In the genomic region with DNA sequence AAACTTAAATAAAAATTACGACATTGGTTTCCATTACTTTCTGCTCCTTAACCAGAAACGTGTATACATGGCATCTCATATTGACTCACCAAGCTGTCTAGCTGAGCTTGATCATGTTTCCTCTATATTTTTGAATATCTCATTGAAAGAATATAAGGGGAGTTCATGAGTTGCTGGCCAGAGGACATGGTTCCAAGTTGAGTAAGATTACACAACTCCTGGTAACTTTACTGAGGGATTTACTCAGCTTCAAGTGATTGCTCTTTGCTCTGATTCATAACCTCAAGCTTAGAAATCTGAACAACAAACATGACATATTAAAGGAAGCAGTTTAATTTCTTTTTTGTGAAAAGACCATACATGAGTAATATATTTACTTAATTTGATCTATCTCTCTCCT, we compare ENCODE assay signal across 31 mouse cellular contexts. TPM values are rescaled to one million over a fixed set of nuclear protein-coding genes. Genes with fewer than 3 reads are reported as not detected.
"Had no signal": no experiment of that assay in that cellular context is flagged by ENCODE, and none has a peak within 500 bp of the region (broad histone marks: within the 10 kb centered on the region; RNA-seq: fewer than 3 reads in every experiment).

No protein-coding gene starts in this region.

- H3K9me3 ChIP-seq: liver, embryonic 13.5 days; neural tube, embryonic 12.5 days; neural tube, embryonic 15.5 days; stomach, embryonic 15.5 days had no signal

- H3K36me3 ChIP-seq: liver, embryonic 13.5 days; neural tube, embryonic 12.5 days; neural tube, embryonic 15.5 days; stomach, embryonic 15.5 days had no signal

- H3K4me3 ChIP-seq: layer of hippocampus, adult 2 months; liver, embryonic 13.5 days; neural tube, embryonic 12.5 days; neural tube, embryonic 15.5 days; stomach, embryonic 15.5 days had no signal

- H3K4me1 ChIP-seq: liver, embryonic 13.5 days; neural tube, embryonic 12.5 days; neural tube, embryonic 15.5 days; stomach, embryonic 15.5 days had no signal

- H3K27ac ChIP-seq: kidney, postnatal 0 days; layer of hippocampus, adult 2 months; liver, embryonic 13.5 days; neural tube, embryonic 12.5 days; neural tube, embryonic 15.5 days; stomach, embryonic 15.5 days had no signal

- H3K4me2 ChIP-seq: liver, embryonic 13.5 days; midbrain, embryonic 11.5 days; neural tube, embryonic 12.5 days; neural tube, embryonic 15.5 days; stomach, embryonic 15.5 days had no signal

- H3K27me3 ChIP-seq: liver, embryonic 13.5 days; neural tube, embryonic 12.5 days; neural tube, embryonic 15.5 days; stomach, embryonic 15.5 days had no signal

- DNase-seq: kidney, adult 9 months; kidney, postnatal 25 days; layer of hippocampus, adult 9-11 months; liver, embryonic 13.5 days; lung, adult 2 months; lung, postnatal 14 days; lung, postnatal 4 days; midbrain, embryonic 14.5 days; right cerebral cortex, adult 18-20 months; right cerebral cortex, postnatal 14 days; right cerebral cortex, postnatal 4 days; thymus, postnatal 25 days had no signal

- H3K9ac ChIP-seq: liver, embryonic 13.5 days; neural tube, embryonic 12.5 days; neural tube, embryonic 15.5 days; stomach, embryonic 15.5 days had no signal

RNA-seq across cellular contexts. Expression of gene Il13ra2, which starts 6.4 kb away (rescaled TPM):
- total RNA-seq: megakaryocyte progenitor cell, adult 5-6 weeks; megakaryocyte-erythroid progenitor cell, adult 5-6 weeks had no signal
- polyA plus RNA-seq: large intestine, adult 2 months; limb, embryonic 11.5 days; liver, embryonic 13.5 days; liver, embryonic 16.5 days; lung, adult 2 months; lung, embryonic 16.5 days; midbrain, embryonic 14.5 days had no signal

RNA-seq across cellular contexts. Expression of gene Vmn1r239-ps, which starts 18.1 kb away (rescaled TPM):
- total RNA-seq: layer of hippocampus, adult 2 months; layer of hippocampus, postnatal 25 days; left cerebral cortex, adult 18-20 months; left cerebral cortex, postnatal 36 days; liver, adult 2 months; megakaryocyte progenitor cell, adult 5-6 weeks; megakaryocyte-erythroid progenitor cell, adult 5-6 weeks; midbrain, postnatal 0 days had no signal
- polyA plus RNA-seq: kidney, postnatal 0 days; large intestine, adult 2 months; limb, embryonic 11.5 days; limb, embryonic 14.5 days; liver, adult 2 months; liver, embryonic 13.5 days; liver, embryonic 16.5 days; lung, adult 2 months; lung, embryonic 16.5 days; midbrain, embryonic 11.5 days; midbrain, embryonic 14.5 days; midbrain, postnatal 0 days; neural tube, embryonic 12.5 days; neural tube, embryonic 15.5 days; stomach, embryonic 15.5 days; thymus, postnatal 0 days had no signal
